Mouse (Mus musculus) granulocyte monocyte progenitor cell, adult 5-6 weeks (primary cell): ENCODE data around the gene Ybx1. TPM values are rescaled to one million over a fixed set of nuclear protein-coding genes. Genes with fewer than 3 reads are reported as not detected.
A peak's percentile ranks its signal among the peaks of the same experiment; 100 is the strongest.
"Not testable (repeated sequence)": the region's sequence is repeated elsewhere in the genome, so short reads cannot be mapped to it uniquely, and the experiment has no call there.

Source experiments
- ATAC-seq: replicated peaks from 2 replicates; pipeline ENCODE4 v1.8.0; 2016; ENCODE audit warnings: mild to moderate bottlenecking, moderate TSS enrichment, inconsistent platforms; ENCODE audit not compliant: poor library complexity, severe bottlenecking
- total RNA-seq, 2 experiments: library from RNA; stranded (forward) in 1 of 2; stranded (reverse) in 1 of 2; fragments of 200-712, 200-1000 nt in 1 of 2; fragments of >200 nt in 1 of 2; fragmentation: Nextera tagmentation in 1 of 2; gene quantifications; 2 replicates each; pipeline ENCODE4 v1.2.3; 2014 to 2017

Ybx1 gene
- total RNA-seq (2014; fragmentation: Nextera tagmentation) (1,162 and 1,300 TPM in 2 replicates), total RNA-seq (2017) (1,625 and 1,634 TPM in 2 replicates)

GRCm38 (mm10) chr4:119294415-119295133 lies at the start of gene Ybx1:
TSS of gene Ybx1 (minus strand) at chr4:119294604.
- peak; percentile 94 for ATAC-seq

GRCm38 (mm10) chr4:119338861-119339361 lies 44.5 kb upstream of the Ybx1 start:
- ATAC-seq = peak; percentile 82

- ATAC-seq = no peak
Observed at GRCm38 (mm10) chr4:119338422-119338821, 44.0 kb upstream of the Ybx1 start.

GRCm38 (mm10) chr4:119333487-119333886 lies 39.1 kb upstream of the Ybx1 start:
- no peak for ATAC-seq

GRCm38 (mm10) chr4:119320896-119321550 lies 26.6 kb upstream of the Ybx1 start:
- no peak for ATAC-seq

- ATAC-seq = peak; percentile 99
Observed at GRCm38 (mm10) chr4:119320131-119320830, 25.9 kb upstream of the Ybx1 start, which contains the start of gene Ppih. TSS of gene Ppih (minus strand) at chr4:119320546.

GRCm38 (mm10) chr4:119313756-119314155 lies 19.4 kb upstream of the Ybx1 start:
- ATAC-seq = no peak

GRCm38 (mm10) chr4:119305418-119305817 lies 11.0 kb upstream of the Ybx1 start:
- ATAC-seq = no peak

- no peak for ATAC-seq
Observed at GRCm38 (mm10) chr4:119303291-119303690, 8.9 kb upstream of the Ybx1 start.

- ATAC-seq = no peak
Observed at GRCm38 (mm10) chr4:119301777-119302176, 7.4 kb upstream of the Ybx1 start.

- ATAC-seq = no peak
Observed at GRCm38 (mm10) chr4:119300761-119301160, 6.4 kb upstream of the Ybx1 start.

- no peak for ATAC-seq
Observed at GRCm38 (mm10) chr4:119297361-119297760, 3.0 kb upstream of the Ybx1 start.

- ATAC-seq = no peak
Observed at GRCm38 (mm10) chr4:119295134-119295453, 690 bp upstream of the Ybx1 start.

GRCm38 (mm10) chr4:119293574-119294258 lies 688 bp downstream of the Ybx1 start:
- ATAC-seq = 0 out of 2 replicates have a peak, but pooled peaks have one; percentile 8

- ATAC-seq = peak; percentile 33; the same call in 1 of the 2 replicates
Observed at GRCm38 (mm10) chr4:119292771-119293573, 1.4 kb downstream of the Ybx1 start.

GRCm38 (mm10) chr4:119291921-119292320 lies 2.5 kb downstream of the Ybx1 start:
- no peak for ATAC-seq

- ATAC-seq = no peak
Observed at GRCm38 (mm10) chr4:119285336-119285735, 9.1 kb downstream of the Ybx1 start.

- ATAC-seq = no peak
Observed at GRCm38 (mm10) chr4:119284861-119285260, 9.5 kb downstream of the Ybx1 start.

GRCm38 (mm10) chr4:119278784-119279183 lies 15.6 kb downstream of the Ybx1 start:
- ATAC-seq = not testable (repeated sequence)

- ATAC-seq = no peak
Observed at GRCm38 (mm10) chr4:119275726-119276125, 18.7 kb downstream of the Ybx1 start.
